Mouse (Mus musculus): ENCODE results near the gene Kcnma1.

Gene Kcnma1

DNA sequence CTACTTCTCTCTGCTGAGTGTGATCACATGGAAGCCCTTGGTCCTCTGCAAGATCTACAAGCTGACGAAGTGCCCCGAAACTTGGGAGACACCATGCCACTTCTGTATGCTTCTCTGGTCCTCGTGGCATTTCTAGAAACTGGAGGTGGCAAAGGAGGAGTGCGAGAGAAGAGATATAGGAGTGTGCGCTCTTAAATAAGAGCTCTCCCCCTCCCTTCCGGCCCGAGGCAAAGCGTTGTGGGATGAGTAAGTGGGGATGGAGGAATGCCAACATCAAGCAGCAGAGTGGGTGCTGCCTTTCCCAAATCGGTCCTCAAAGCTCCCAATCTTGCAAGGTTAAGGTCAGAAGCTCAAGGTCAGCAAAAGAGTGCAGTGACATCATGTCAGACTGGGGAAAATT, 426.8 kb downstream of the Kcnma1 start:
- no peak for DNase-seq

GRCm38 (mm10) chr14:23583235-23583634, 431.1 kb downstream of the Kcnma1 start:
- DNase-seq = peak; percentile 13

- no peak for DNase-seq
Observed at GRCm38 (mm10) chr14:23581282-23581681, 433.0 kb downstream of the Kcnma1 start.

- DNase-seq = peak; percentile 13
Observed at GRCm38 (mm10) chr14:23575951-23576350, 438.3 kb downstream of the Kcnma1 start.

GRCm38 (mm10) chr14:23574136-23574535, 440.2 kb downstream of the Kcnma1 start:
- DNase-seq = no peak

- DNase-seq = no peak
Observed at GRCm38 (mm10) chr14:23573385-23573784, 440.9 kb downstream of the Kcnma1 start.

- DNase-seq = no peak
Observed at GRCm38 (mm10) chr14:23572778-23573177, 441.5 kb downstream of the Kcnma1 start.

DNA sequence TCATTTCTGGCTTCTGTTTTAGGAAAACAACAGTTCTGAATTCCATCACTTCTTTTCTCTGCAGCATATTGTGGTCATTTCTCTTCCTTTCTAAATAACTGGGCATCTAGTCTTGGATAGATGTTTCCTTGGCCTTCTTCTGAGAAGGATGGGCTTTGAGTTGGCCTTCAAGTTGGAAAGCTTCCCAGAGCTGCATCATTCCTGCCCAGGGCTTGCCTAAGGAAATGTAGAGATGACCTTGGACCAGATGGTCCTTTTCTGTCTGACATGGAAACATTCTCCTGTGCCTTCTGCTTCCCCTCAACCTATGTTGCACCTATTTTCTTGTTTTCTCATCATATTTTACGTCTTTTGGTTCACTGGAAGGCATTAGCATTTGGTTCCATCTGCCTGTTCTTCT, 444.0 kb downstream of the Kcnma1 start:
- DNase-seq = no peak

GRCm38 (mm10) chr14:23565931-23566330, 448.4 kb downstream of the Kcnma1 start:
- no peak for DNase-seq

DNA sequence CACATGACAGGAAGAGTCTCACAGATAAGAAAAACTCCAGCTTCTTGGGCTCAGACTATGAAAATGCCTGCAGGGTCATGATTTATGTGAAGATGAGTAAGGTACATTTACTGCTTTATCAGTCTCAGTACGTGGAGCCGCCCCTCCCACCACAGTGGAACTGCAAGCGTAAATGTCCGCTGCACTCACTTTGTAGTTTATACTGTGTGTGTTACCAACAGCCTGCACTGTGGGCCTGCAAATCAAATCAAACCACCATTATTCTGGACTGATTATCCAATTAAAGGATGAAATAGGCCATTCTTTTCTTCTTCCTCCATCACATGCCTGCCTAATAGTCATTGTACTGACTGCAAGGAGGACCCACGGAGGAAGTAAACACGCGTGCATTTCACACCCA, 449.8 kb downstream of the Kcnma1 start:
- DNase-seq = no peak

DNA sequence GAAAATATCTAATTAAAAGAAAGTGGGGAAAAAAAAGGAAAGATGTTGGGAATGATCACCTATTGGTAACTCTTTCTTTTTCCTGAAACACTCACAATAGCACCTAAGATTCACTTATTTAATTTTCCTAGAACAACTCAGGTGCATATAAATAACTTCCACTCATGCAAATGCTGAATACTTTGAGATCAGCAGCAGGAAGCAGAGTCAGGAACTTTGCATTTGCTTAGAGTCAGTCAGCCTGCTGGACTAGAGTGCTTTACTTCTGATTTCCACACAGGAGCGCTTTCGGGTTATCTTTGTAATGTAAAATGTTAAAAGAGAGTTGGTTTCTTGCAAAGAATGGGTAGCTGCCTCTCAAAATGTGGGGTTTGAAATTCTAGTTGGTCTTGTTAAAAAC, 451.1 kb downstream of the Kcnma1 start:
- DNase-seq = no peak

- DNase-seq = no peak
Observed at GRCm38 (mm10) chr14:23555647-23556046, 458.6 kb downstream of the Kcnma1 start.

GRCm38 (mm10) chr14:23552252-23552974, 461.9 kb downstream of the Kcnma1 start:
- no peak for DNase-seq

GRCm38 (mm10) chr14:23550467-23550866, 463.8 kb downstream of the Kcnma1 start:
- no peak for DNase-seq

DNA sequence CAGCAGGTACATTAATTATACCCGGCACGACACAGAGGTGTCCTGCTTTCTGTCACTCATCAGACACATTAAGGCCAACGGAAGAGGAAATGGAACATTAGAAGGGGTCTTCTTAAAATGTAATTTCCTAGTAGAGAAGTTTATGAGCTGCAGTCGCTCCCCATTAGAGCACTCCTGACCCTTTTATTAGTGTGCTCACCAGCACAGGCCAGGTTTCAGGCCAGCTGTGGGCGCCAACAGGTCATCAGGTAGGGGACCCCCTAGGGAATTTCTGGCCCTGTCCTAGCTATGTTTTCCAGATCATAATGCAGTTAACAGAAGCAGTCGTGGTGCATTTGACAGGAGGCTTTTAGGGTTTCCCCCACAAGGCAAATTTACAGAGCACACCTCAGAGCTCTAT, 472.2 kb downstream of the Kcnma1 start:
- no peak for DNase-seq

- no peak for DNase-seq
Observed at GRCm38 (mm10) chr14:23539621-23540020, 474.7 kb downstream of the Kcnma1 start.

DNA sequence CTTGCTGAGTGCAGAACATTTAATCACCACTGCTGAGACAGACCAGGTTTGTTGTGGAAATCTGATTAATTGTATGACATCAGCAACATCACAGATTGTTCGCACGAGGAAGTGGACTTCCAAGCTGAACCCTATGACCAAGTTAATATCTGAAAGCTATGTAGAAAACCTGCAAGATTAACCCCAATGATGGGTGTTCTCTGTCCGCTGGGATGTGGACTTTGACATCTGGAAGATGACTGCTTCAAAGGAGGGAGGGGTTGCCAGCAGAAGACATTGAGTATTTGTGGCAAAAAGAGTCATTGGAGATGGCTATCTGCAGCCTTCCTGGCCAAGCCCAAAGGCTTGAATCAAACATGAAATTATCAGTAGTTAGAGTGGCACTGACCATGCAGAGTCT, 480.9 kb downstream of the Kcnma1 start:
- no peak for DNase-seq

DNA sequence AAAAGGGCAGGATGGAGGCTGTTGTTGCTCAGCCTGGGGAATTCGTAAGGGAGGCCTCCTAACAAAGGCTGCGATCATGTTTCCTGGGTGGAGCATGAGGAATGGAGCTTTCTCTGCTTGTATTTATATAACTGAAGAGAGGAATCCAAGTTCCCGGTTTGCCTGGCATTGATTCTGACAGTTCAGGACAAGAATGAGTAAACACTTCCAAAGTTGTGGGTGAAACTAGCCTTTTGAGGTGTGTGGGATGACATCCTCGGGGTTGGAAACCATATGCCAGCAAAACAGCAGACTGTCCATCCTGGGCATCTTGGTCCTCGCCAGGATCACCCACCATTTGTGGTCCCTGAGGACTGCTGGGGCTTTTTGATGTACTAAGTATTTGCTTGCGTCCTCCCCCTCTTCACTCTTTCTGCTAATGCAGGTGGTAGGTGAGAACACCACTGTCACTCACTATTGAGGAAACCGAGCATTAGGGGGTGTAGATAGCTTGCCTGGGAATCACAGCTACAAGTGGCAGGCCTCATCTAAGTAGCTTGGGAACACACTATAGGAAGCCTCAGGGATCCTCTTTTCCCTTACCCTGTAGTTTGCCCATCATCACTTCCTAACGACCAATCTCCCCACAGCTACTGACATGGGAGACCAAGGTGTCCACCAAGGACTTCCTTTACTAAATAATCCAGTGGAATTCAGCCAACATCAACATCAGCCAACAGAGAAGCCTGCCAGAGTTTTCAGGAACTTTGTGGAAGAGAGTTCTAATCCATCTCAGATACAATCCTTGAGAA, 482.4 kb downstream of the Kcnma1 start:
- DNase-seq = no peak

DNA sequence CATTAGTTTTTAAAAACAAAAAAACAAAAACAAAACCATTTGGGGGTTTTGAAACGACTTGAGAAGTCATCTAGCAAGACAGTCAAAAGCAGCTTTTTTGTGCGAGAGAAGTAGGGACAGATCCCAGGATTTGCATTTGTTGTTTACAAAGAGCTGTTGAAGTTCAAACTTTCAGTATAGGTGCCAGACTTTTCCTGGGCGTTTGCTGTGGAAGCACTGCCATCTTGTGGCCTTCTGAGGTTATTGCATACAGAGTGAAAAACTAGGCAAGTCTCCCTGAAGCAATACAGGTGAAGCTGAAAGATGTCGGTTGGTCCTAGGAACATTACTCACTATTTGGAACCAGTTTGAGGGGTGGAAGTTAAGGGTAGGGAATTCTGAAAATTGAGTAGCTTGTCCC, 484.6 kb downstream of the Kcnma1 start:
- peak; percentile 60 for DNase-seq

- no peak for DNase-seq
Observed at GRCm38 (mm10) chr14:23529229-23529628, 485.1 kb downstream of the Kcnma1 start.

GRCm38 (mm10) chr14:23525910-23526309, 488.4 kb downstream of the Kcnma1 start:
- DNase-seq = no peak

GRCm38 (mm10) chr14:23523825-23524491, 490.3 kb downstream of the Kcnma1 start:
- no peak for DNase-seq

GRCm38 (mm10) chr14:23522606-23523159, 491.6 kb downstream of the Kcnma1 start:
- peak; percentile 36 for DNase-seq

Data from kidney, adult 18-20 months (tissue).